ENCODE assay signal across 29 mouse cellular contexts in genomic region chr16:20416262-20416661, GRCm38 (mm10).
"Had no signal": no experiment of that assay in that cellular context is flagged by ENCODE, and none has a peak within 500 bp of the region (broad histone marks: within the 10 kb centered on the region; RNA-seq: fewer than 3 reads in every experiment).

No protein-coding gene starts in this region.

- H3K27ac ChIP-seq: heart, embryonic 10.5 days; heart, embryonic 13.5 days; heart, embryonic 15.5 days; hindbrain, embryonic 10.5 days; hindbrain, embryonic 12.5 days; hindbrain, embryonic 13.5 days; hindbrain, embryonic 14.5 days; hindbrain, embryonic 15.5 days; hindbrain, postnatal 0 days; kidney, embryonic 15.5 days; kidney, postnatal 0 days; layer of hippocampus, adult 2 months; left cerebral cortex, adult 2 months had no signal

- H3K9ac ChIP-seq: heart, embryonic 12.5 days; heart, embryonic 13.5 days; heart, embryonic 15.5 days; hindbrain, embryonic 12.5 days; hindbrain, embryonic 13.5 days; hindbrain, embryonic 14.5 days; hindbrain, embryonic 15.5 days; kidney, embryonic 15.5 days had no signal

- DNase-seq: heart, postnatal 10 days; heart, postnatal 14 days; heart, postnatal 36 days; heart, postnatal 4 days; kidney, adult 11 months; kidney, adult 18-20 months; kidney, adult 8-10 months; kidney, adult 9 months; kidney, postnatal 10 days; kidney, postnatal 25 days; kidney, postnatal 4 days; layer of hippocampus, adult 9-11 months; layer of hippocampus, postnatal 36 days had no signal

- H3K9me3 ChIP-seq: heart, embryonic 10.5 days; heart, embryonic 12.5 days; heart, embryonic 13.5 days; heart, embryonic 15.5 days; hindbrain, embryonic 10.5 days; hindbrain, embryonic 12.5 days; hindbrain, embryonic 13.5 days; hindbrain, embryonic 15.5 days; kidney, embryonic 15.5 days had no signal

- H3K4me2 ChIP-seq: heart, embryonic 12.5 days; heart, embryonic 13.5 days; heart, embryonic 15.5 days; hindbrain, embryonic 12.5 days; hindbrain, embryonic 13.5 days; hindbrain, embryonic 14.5 days; hindbrain, embryonic 15.5 days; kidney, embryonic 15.5 days had no signal

- ATAC-seq: hindbrain, embryonic 16.5 days; hindbrain, postnatal 0 days; inflammation-experienced regulatory T-cells, adult 6 months had no signal

- H3K27me3 ChIP-seq: heart, embryonic 12.5 days; heart, embryonic 13.5 days; heart, embryonic 15.5 days; hindbrain, embryonic 12.5 days; hindbrain, embryonic 13.5 days; hindbrain, embryonic 15.5 days; kidney, embryonic 15.5 days had no signal

- H3K4me3 ChIP-seq: heart, embryonic 10.5 days; heart, embryonic 12.5 days; heart, embryonic 13.5 days; heart, embryonic 15.5 days; hindbrain, embryonic 10.5 days; hindbrain, embryonic 12.5 days; hindbrain, embryonic 13.5 days; hindbrain, embryonic 15.5 days; kidney, embryonic 15.5 days; layer of hippocampus, adult 2 months; left cerebral cortex, adult 2 months had no signal

- H3K4me1 ChIP-seq: hindbrain, embryonic 10.5 days; hindbrain, embryonic 12.5 days; hindbrain, embryonic 15.5 days; kidney, embryonic 15.5 days had no signal
